Mouse (Mus musculus): Measurements from ENCODE around the gene Gm49392. TPM values are rescaled to one million over a fixed set of nuclear protein-coding genes. Genes with fewer than 3 reads are reported as not detected.

Gm49392 gene
- polyA plus RNA-seq, 1 experiment from 2014 or later = 0.48 TPM

GRCm38 (mm10) chr13:60842703-60843102 is 54.0 kb downstream of the Gm49392 start:
- Histone ChIP-seq H3K4me3 (no peak overlapping the region), H3K9ac (no peak overlapping the region), H3K4me1 (no peaks in the 10 kb centered on the region), H3K27me3 (replicated peaks) (no peaks in the 10 kb centered on the region), H3K27ac (replicated peaks) (no peak overlapping the region), H3K36me3 (no peaks in the 10 kb centered on the region), H3K9me3 (no peaks in the 10 kb centered on the region), H3K4me2 (no peak overlapping the region)
- WGBS = 59% methylated on average over 6 of the region's 6 CpGs
- no peak for ATAC-seq (ENCODE audit: extremely low read depth, insufficient number of reproducible peaks, low FRiP score, low TSS enrichment)

DNA sequence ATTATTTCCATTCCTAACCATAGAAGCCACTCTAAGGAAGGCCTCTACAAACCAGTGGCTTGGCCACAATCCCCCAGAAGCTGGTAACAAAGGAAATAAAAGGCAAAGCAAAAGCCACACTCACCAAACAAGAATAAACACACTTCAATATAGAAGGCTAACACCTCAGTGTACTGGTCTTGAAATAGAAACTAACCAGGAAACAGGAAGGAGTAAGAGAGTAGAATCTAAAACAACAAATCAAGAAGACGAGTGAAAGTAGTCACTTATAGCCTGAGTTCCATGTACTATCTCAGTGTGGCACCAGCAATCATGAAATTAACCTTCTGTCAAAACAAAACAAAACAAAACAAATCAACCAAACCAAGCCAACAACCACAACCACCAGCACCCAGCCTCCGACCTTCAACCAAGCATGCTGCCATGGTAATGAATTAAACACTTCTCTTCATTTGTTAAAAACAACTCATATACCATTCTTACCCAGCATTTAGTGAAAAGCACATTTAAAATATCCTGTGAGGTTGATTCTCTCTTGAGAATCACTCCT is 57.3 kb downstream of the Gm49392 start:
- WGBS = 52% methylated on average over 2 of the region's 2 CpGs
- Histone ChIP-seq H3K27me3 (replicated peaks) (no peaks in the 10 kb centered on the region), H3K4me2 (no peak overlapping the region), H3K36me3 (no peaks in the 10 kb centered on the region), H3K9ac (no peak overlapping the region), H3K27ac (replicated peaks) (no peak overlapping the region), H3K4me1 (no peaks in the 10 kb centered on the region), H3K9me3 (no peaks in the 10 kb centered on the region), H3K4me3 (no peak overlapping the region)
- no peak for ATAC-seq (ENCODE audit: extremely low read depth, insufficient number of reproducible peaks, low FRiP score, low TSS enrichment)

DNA sequence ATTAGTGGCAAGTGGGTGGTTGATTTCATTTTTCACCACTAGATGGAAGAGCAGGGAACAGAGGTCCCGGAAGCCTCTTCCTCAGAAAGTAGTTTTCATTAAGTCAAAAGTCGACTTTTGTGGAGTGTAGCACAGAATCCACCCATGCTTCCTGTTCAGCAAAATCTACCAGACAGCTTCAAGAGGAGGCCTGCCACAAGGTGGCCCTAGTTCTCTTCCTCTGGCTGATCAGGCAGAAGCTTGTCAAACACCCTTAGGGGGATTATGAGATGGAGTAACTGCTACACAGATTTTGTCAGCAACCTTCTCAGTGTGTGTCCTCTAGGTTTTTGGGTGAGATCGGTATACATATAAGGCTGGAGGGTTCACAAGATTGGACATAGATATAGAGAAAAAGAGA is 70.6 kb downstream of the Gm49392 start:
- no peak overlapping the region for H3K4me2 ChIP-seq
- no peaks in the 10 kb centered on the region for H3K4me1 ChIP-seq
- WGBS = 41% methylated on average over 3 of the region's 3 CpGs
- H3K9ac ChIP-seq = no peak overlapping the region
- no peak overlapping the region for H3K4me3 ChIP-seq
- H3K27me3 ChIP-seq (replicated peaks) = no peaks in the 10 kb centered on the region
- no peak overlapping the region for H3K27ac ChIP-seq (replicated peaks)
- H3K9me3 ChIP-seq = no peaks in the 10 kb centered on the region
- H3K36me3 ChIP-seq = no peaks in the 10 kb centered on the region
- ATAC-seq (ENCODE audit: extremely low read depth, insufficient number of reproducible peaks, low FRiP score, low TSS enrichment) = no peak

GRCm38 (mm10) chr13:60820486-60821175 is 76.1 kb downstream of the Gm49392 start:
- 49% methylated on average over 3 of the region's 3 CpGs for WGBS
- no peaks in the 10 kb centered on the region for H3K36me3 ChIP-seq
- H3K9ac ChIP-seq = no peak overlapping the region
- no peak overlapping the region for H3K27ac ChIP-seq (replicated peaks)
- H3K9me3 ChIP-seq = no peaks in the 10 kb centered on the region
- H3K4me2 ChIP-seq = no peak overlapping the region
- H3K27me3 ChIP-seq (replicated peaks) = no peaks in the 10 kb centered on the region
- no peak overlapping the region for H3K4me3 ChIP-seq
- ATAC-seq (ENCODE audit: extremely low read depth, insufficient number of reproducible peaks, low FRiP score, low TSS enrichment) = no peak
- H3K4me1 ChIP-seq = no peaks in the 10 kb centered on the region

- Histone ChIP-seq H3K4me1 (no peaks in the 10 kb centered on the region), H3K36me3 (no peaks in the 10 kb centered on the region), H3K27me3 (replicated peaks) (no peaks in the 10 kb centered on the region), H3K27ac (replicated peaks) (no peak overlapping the region), H3K9me3 (no peaks in the 10 kb centered on the region), H3K4me3 (no peak overlapping the region), H3K4me2 (no peak overlapping the region), H3K9ac (no peak overlapping the region)
- 7% methylated on average over 7 of the region's 7 CpGs for WGBS
- no peak for ATAC-seq (ENCODE audit: extremely low read depth, insufficient number of reproducible peaks, low FRiP score, low TSS enrichment)
These were observed 77.2 kb downstream of the Gm49392 start for GRCm38 (mm10) chr13:60819469-60819868.

- Histone ChIP-seq H3K27me3 (replicated peaks) (no peaks in the 10 kb centered on the region), H3K4me2 (no peak overlapping the region), H3K36me3 (no peaks in the 10 kb centered on the region), H3K4me1 (no peaks in the 10 kb centered on the region), H3K9me3 (no peaks in the 10 kb centered on the region), H3K9ac (no peak overlapping the region), H3K4me3 (no peak overlapping the region), H3K27ac (replicated peaks) (no peak overlapping the region)
- no peak; the same call in 1 of the 2 replicates for ATAC-seq (ENCODE audit: extremely low read depth, insufficient number of reproducible peaks, low FRiP score, low TSS enrichment)
- WGBS = 69% methylated on average over 1 of the region's 1 CpGs
These were observed 83.0 kb downstream of the Gm49392 start for GRCm38 (mm10) chr13:60813722-60814121.

DNA sequence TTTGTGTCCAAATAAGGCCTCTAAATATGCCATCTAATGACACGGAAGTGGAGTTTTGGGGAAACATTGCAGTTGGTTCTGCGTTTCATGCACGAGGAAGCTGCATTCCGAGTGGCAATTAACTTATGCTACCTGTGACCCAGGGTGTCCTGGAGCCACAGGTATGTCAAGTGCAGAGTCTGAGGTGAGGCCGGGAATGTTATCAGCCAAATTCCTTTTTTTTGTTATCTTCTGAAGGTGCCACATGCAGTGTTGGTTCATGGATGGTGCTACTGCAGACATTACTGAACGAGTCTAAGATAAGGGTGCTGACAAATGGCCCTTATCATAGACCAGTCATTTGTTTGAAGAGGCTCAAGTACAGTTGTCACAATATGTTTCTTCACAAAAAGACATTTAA is 83.9 kb downstream of the Gm49392 start:
- Histone ChIP-seq H3K4me2 (no peak overlapping the region), H3K4me1 (no peaks in the 10 kb centered on the region), H3K9ac (no peak overlapping the region), H3K27me3 (replicated peaks) (no peaks in the 10 kb centered on the region), H3K27ac (replicated peaks) (no peak overlapping the region), H3K4me3 (no peak overlapping the region), H3K9me3 (no peaks in the 10 kb centered on the region), H3K36me3 (no peaks in the 10 kb centered on the region)
- WGBS = 49% methylated on average over 6 of the region's 6 CpGs
- no peak for ATAC-seq (ENCODE audit: extremely low read depth, insufficient number of reproducible peaks, low FRiP score, low TSS enrichment)

- H3K9me3 ChIP-seq = no peaks in the 10 kb centered on the region
- H3K36me3 ChIP-seq = no peaks in the 10 kb centered on the region
- H3K27me3 ChIP-seq (replicated peaks) = no peaks in the 10 kb centered on the region
- H3K9ac ChIP-seq = no peak overlapping the region
- 32% methylated on average over 2 of the region's 2 CpGs for WGBS
- no peak overlapping the region for H3K4me3 ChIP-seq
- ATAC-seq (ENCODE audit: extremely low read depth, insufficient number of reproducible peaks, low FRiP score, low TSS enrichment) = no peak
- no peak overlapping the region for H3K27ac ChIP-seq (replicated peaks)
- H3K4me1 ChIP-seq = no peaks in the 10 kb centered on the region
- no peak overlapping the region for H3K4me2 ChIP-seq
These were observed 87.0 kb downstream of the Gm49392 start for GRCm38 (mm10) chr13:60809690-60810089.

- Histone ChIP-seq H3K27ac (replicated peaks) (no peak within 1 kb of the TSS), H3K4me2 (no peak within 1 kb of the TSS), H3K27me3 (replicated peaks) (no peaks in the 10 kb centered on the region), H3K4me3 (no peak within 1 kb of the TSS), H3K4me1 (no peaks in the 10 kb centered on the region), H3K36me3 (no peaks in the 10 kb centered on the region), H3K9ac (no peak within 1 kb of the TSS), H3K9me3 (no peaks in the 10 kb centered on the region)
- ATAC-seq (ENCODE audit: extremely low read depth, insufficient number of reproducible peaks, low FRiP score, low TSS enrichment) = no peak
- WGBS = 64% methylated on average over 1 of the region's 1 CpGs
These were observed 93.9 kb downstream of the Gm49392 start, which contains the start of gene Ctsll3 for GRCm38 (mm10) chr13:60802749-60803148. TSS of gene Ctsll3 (minus strand) at chr13:60802849.

Other genes starting within 250 kb of the Gm49392 start
- gene BC051665, start 110.5 kb downstream of the Gm49392 start, polyA plus RNA-seq (2015; fragmentation: Nextera tagmentation; extraction: Ambion mirVana) = not detected in 2 replicates
- not detected in 2 replicates for gene Ctsll3, start 94.0 kb downstream of the Gm49392 start, polyA plus RNA-seq (2015; fragmentation: Nextera tagmentation; extraction: Ambion mirVana)
- 0.76 TPM in 1 of 2 replicates, not detected in the other for gene 4930486L24Rik, start 32.4 kb downstream of the Gm49392 start, polyA plus RNA-seq (2015; fragmentation: Nextera tagmentation; extraction: Ambion mirVana)
- gene Ctla2b, start 553 bp upstream of the Gm49392 start, polyA plus RNA-seq (2015; fragmentation: Nextera tagmentation; extraction: Ambion mirVana) = 6.5 and 9.0 TPM in 2 replicates
- gene Tpbpb, start 8.0 kb upstream of the Gm49392 start, polyA plus RNA-seq (2015; fragmentation: Nextera tagmentation; extraction: Ambion mirVana) = not detected in 2 replicates
- not detected in 2 replicates for gene Gm49393, start 38.7 kb upstream of the Gm49392 start, polyA plus RNA-seq (2015; fragmentation: Nextera tagmentation; extraction: Ambion mirVana)
- gene Gm49391, start 39.7 kb upstream of the Gm49392 start, polyA plus RNA-seq (2015; fragmentation: Nextera tagmentation; extraction: Ambion mirVana) = 3.9 TPM in 1 of 2 replicates, not detected in the other
- gene Ctla2a, start 39.7 kb upstream of the Gm49392 start, polyA plus RNA-seq (2015; fragmentation: Nextera tagmentation; extraction: Ambion mirVana) = 86.3 and 102 TPM in 2 replicates
- gene Tpbpa, start 45.1 kb upstream of the Gm49392 start, polyA plus RNA-seq (2015; fragmentation: Nextera tagmentation; extraction: Ambion mirVana) = not detected in 2 replicates
- 0.11 and 0.24 TPM in 2 replicates for gene Ctsj, start 109.1 kb upstream of the Gm49392 start, polyA plus RNA-seq (2015; fragmentation: Nextera tagmentation; extraction: Ambion mirVana)
- gene Ctsq, start 143.7 kb upstream of the Gm49392 start, polyA plus RNA-seq (2015; fragmentation: Nextera tagmentation; extraction: Ambion mirVana) = not detected in 2 replicates